Mouse (Mus musculus) adrenal gland, postnatal 36 days (tissue): Measurements from ENCODE around the gene Ccdc106. TPM values are rescaled to one million over a fixed set of nuclear protein-coding genes. Genes with fewer than 3 reads are reported as not detected.

Source experiments
- DNase-seq, 2 experiments: peaks; one replicate each; pipeline ENCODE4 v3.0.0; 2021; ENCODE audit warnings: mixed read lengths in 1 of 2
- total RNA-seq, 2 experiments: library from RNA; stranded (reverse); gene quantifications; 2 replicates each; pipeline ENCODE4 v1.2.3; 2021

Gene Ccdc106
- total RNA-seq, 2 experiments from 2014 or later: 0.96 to 1.4 TPM

DNA sequence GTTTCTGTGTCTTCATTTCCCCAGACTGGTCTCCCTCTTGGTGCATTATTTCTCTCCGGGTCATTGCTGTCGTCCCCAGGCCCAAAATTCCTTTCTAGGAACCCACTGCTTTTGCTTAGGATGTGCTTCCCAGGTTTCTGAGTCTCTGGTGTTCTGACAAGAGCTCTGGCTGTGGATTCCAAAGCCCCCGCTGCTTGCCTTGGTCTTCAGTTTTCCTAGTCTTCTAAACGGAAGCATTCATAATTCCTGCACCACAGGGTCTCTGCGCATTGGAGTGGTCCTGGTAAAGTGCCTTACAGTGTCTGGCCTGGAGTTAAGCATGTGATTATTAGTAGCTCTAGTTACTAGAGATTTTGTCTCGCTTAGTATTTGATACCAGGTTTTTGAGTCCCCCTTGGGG is 60.5 kb downstream of the Ccdc106 start:
- no peak for DNase-seq

DNA sequence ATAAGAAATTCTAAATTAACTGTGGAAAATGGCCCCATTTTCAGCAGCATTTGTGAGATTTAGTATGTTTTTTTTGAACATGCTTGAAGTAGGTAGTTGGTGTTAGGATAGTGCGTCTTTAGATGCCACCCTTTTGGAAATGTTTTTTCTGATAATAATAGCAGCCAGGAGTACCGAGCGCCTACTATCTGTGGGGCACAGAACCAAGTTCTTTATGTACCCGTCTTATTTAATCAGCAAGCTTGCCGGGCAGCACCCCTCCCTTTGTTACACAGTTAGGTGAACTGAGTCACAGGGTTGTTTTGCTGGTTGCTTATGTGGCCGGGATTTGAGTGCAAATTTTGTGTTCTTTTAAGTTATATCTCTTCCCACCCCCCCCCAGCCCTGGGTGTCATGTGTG is 60.9 kb downstream of the Ccdc106 start:
- DNase-seq: no peak

DNA sequence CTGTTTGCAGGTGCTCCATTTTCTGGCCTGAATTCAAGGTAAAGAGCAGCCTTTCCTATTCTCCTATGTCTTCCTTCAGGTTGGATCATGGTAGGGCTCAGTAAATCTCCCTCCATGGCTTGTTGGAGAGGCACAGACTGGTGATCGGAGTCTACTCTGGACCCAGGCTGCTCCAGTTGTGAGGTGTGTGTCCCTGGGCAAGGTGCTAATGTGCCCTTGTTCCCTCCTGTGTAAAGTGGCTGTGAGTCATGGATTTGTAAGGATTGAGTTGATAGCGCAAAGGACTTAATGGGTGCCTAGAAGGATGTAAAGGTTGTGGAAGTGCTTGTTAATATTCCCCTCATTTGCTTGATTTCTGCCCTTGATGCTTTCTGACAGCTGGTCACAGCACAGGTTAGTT is 61.6 kb downstream of the Ccdc106 start:
- no peak for DNase-seq

DNA sequence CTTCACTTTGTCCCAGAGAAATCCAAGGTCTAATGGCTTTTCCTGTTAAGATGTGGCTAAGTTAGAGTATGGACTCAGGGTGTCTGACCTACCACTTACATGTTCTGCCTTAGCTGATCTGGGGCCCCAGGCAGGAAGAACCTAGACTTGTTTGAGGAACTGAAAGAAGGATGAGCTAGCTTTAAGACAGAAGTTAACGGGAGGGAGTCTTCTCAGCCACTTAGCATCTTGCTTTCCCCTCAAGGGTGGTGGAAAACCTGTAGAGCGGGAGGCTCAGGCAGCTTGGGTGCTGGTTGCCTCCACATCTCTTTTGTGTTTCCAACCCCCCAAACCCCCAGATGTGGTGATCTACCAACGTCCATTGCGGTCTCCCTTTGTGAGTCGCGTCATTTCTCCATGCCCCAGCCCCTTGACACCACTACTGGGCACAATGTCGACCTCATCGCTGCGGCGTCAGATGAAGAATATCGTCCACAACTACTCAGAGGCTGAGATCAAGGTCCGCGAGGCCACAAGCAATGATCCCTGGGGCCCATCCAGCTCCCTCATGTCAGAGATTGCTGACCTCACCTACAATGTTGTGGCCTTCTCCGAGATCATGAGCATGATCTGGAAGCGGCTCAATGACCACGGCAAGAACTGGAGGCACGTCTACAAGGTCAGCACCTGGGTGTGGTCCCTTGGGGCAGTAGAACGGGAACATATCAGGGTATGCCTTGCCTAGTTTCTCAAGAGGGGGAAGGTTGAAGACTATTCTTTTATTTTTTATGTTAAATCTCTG is 63.2 kb downstream of the Ccdc106 start:
- no peak for DNase-seq

DNA sequence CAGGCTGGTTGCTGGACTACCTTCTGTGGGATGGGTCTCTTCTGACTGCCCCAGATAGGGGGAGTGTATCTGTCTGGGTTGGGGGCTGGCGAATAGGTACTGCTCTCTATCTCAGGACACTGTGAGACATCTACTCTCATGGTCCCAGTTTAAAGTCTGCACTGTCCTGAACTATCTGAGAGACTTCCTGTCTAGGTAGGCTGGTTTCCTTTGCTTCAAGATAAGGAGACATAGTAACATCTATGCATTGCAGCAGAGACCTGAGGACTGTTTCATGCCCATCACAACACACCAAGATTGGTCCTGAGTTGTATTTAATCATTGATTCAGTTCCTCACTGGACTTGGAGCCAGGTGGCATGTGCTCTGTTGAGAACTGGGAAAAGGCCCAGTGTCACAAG is 65.2 kb downstream of the Ccdc106 start:
- no peak for DNase-seq

DNA sequence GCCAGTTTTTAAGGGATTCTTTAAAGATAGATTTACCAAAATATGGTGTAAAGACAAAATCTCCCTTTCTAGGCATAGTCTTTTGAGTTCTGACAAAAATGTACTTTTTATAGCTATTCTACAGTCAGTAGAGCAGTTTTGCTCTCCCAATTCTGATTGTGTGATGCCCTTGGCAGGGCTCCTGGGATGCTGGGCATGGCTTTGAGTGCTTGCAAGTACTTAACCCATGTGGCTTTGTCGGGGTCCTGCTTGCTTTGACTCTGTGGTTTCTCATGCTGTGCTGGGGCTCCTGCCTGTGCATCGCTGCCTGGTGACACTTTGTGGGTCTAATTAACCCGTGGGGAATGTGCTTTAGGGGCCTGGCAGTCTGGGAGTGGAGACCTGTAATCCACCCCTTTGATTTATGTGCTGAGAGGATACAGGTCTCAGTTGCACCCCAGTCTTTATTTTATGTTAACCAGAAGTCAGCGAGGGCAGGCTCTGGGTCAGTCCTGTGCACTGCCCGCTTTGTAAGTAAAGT is 66.6 kb downstream of the Ccdc106 start:
- no peak for DNase-seq

DNA sequence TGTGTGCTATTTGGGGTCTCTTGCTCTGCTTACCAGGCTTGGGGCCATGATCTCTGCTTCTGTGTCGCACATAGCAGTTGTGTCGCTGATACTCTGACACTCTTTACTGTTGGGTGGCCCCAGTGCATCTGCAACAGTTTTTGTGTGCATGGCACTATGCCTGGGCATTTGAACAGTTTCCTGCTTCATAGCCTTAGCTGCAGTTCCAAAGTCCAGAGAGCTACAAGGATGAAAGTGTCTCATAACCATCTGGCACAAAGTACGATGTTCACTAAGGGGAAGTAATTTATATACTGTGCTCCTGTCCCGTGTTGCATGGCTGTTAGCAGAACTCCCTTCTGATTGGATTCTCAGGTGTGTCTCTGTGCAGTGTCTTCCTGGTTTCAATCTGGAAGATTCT is 67.5 kb downstream of the Ccdc106 start:
- no peak for DNase-seq

DNA sequence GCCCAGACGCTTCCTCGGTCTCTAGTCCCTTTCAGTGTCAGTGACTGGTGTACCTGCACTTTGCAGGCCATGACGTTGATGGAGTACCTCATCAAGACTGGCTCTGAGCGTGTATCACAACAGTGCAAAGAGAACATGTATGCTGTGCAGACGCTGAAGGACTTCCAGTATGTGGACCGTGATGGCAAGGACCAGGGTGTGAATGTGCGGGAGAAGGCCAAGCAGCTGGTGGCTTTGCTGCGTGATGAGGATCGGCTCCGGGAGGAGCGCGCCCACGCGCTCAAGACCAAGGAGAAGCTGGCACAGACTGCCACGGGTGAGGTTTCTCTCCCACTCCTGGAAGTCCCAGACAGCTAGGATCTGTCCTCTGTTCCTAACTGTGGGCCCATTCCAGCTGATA is 69.5 kb downstream of the Ccdc106 start:
- DNase-seq: no peak

DNA sequence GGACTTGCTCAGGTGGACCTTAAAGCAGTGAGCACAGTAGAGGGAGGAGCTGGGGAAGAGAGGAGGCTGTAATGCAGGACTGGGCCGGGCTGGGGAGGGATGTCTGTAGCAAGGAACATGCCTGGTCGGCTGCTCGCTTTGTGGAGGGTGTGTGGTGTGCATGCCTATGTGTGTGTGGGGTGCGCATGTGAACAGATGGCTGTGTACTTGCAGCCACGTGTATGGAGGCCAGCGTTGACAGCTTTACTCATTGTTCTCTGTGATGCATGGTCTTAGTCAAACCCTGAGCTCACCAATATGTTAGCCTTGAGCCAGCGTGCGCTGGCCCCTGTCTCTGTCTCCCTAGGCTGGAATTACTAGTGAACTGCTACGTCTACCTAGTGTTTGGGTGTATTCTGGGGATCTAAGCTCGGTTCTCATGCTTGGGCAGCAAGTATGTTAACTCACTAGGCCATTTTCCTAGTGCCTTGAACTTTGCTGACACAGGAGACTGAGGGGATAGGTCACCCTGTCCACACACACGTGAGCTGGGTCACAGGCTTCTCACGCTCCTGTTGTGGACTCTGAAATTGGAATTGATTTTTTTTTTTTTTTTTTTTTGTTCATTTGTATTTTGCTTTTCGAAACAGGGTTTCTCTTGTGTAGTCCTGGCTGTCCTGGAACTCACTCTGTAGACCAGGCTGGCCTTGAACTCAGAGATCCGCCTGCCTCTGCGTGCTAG is 70.8 kb downstream of the Ccdc106 start:
- DNase-seq: peak in 1 of 2 experiments; percentile 45

DNA sequence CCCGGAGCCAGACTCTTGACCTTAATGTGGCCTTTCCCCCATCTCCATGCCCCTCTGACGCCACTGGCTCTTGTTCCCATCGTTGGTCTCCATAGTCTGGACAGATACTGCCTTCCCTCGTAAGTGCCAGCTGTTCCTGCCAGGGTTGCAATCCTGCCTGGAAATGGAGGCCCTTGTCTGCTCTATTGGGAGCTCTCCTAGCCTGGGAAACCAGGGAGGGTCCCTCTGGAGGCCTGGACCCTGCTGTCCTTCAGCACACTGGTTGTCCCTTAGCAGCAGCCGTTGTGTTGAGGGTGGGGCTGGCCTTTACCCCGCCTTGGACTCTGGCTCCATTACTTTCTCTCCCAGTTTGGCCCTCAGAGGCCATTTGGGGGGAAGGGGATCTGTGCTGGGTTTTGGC is 72.0 kb downstream of the Ccdc106 start:
- no peak for DNase-seq

DNA sequence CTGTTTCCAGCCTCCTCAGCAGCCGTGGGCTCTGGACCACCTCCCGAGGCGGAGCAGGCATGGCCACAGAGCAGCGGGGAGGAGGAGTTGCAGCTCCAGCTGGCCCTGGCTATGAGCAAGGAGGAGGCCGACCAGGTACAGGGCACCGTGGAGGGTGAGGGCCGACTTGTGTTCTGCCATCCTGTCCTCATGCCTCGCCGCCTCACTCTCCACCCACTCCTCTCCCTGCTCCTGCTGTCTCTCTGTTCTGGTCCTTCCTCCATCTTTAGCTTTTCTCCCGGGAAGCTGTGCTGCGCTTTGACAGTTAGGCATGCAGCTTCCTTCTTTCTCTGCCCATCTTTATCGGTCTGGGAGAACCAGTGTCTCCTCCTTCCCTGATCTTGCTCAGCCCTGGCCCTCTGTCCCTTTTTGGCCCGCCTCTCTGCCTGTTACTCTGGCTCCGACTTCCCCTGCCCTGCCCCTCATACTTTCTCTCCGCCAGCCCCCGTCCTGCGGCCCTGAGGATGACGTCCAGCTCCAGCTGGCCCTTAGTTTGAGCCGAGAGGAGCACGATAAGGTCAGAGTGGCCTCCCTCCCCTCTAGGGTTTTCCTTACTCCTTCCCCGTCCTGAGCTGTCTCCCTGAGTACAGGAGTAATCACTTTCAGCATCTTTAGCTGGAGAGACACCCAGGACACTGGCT is 72.6 kb downstream of the Ccdc106 start:
- no peak for DNase-seq

DNA sequence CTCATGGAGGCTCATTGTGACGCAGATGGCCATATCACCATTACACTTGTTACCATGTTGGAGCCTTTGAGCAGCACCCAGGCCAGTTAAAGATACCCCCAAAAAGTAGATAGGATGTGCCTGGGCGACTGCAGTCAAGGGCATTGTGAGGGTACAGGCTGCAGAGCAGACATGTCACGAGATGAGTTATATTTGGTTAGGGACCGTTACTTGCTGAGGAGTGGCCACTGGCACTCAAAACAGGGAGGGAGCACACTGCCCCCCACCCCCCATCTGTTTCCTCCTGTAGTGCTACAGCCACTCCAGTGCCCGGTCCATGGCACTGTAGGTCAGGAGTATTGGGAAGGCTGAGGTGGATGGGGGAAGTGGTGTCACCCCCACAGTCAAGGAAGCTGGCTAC is 78.4 kb downstream of the Ccdc106 start:
- DNase-seq: no peak

DNA sequence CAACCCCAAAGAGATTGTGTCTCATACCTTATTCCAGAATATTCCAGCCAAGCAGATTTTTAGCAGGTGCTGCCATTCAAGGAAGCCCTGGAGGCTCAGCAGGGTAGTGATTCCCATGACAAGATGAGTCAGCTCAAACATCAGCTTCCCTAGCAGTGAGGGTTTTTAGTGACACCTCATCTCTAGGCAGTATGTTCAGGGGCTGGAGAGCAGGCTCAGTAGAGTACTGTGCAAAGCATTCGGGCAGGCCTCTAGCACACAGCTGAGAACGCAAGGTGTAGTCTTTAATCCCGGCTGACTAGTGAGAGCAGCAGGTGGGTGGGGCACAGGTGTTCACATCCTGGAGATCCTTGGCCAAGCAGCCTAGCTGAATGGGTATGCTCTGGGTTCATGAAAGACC is 79.4 kb downstream of the Ccdc106 start:
- DNase-seq: no peak

DNA sequence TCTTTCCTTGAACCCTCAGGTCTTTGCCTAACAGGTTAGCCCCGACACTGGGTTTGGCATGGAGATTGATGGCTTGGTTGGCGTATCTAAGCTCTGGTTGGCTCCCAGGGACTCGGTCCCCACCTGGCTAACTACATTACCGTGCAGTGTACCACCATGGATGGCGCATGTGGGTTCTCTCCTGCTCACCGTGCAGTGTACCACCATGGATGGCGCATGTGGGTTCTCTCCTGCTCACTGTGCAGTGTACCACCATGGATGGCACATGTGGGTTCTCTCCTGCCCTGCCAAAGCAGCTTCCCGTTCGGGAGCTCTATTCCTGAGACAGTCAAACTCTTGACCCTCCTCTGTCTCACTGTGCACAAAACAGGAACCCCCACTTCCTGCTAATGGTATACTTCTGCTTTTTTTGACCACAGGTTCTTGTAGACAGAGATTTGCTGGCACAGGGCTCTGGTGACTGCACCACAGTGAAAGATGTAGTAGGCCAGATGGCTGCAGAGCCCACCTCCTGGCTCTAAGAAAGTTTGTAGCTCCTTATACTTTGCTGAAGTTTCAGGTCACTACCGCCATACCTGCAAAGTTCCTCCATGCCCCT is 80.8 kb downstream of the Ccdc106 start:
- no peak for DNase-seq

DNA sequence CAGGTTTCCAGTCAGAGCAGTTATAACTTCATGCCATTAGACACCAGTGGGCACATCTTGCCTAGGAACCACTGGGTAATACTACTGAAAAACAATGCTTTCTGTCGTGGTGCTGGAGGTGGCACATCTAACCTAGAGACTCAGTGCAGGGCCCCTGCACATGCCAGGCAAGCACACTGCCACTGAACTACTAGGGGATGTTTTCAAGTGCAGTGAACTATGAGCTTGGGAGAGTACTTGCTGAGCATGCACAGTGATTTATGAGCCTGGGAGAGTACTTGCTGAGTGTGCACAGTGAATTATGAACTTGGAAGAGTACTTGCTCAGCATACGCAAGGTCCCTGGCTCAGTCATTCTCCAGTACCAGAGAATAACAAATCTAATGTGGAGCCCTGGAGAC is 82.2 kb downstream of the Ccdc106 start:
- no peak for DNase-seq

DNA sequence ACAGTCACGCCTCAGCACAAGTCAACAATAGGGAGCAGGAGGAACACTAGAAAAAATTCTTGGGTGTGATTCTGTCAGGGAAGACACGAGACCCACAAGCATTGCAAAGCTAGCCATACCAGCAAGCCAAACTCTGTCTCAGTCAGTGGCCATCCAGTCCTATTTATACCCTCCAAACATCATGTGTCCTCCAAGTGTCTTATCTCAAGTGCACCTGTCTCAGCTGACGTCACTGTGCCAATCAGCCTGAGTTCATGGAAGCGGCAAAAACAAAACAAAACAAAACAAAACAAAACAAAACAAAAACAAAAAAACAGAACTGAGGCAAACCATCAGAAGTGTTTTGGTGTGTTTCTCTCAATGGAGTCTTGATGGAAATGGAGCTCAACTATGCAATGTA is 87.9 kb downstream of the Ccdc106 start:
- DNase-seq: no peak

DNA sequence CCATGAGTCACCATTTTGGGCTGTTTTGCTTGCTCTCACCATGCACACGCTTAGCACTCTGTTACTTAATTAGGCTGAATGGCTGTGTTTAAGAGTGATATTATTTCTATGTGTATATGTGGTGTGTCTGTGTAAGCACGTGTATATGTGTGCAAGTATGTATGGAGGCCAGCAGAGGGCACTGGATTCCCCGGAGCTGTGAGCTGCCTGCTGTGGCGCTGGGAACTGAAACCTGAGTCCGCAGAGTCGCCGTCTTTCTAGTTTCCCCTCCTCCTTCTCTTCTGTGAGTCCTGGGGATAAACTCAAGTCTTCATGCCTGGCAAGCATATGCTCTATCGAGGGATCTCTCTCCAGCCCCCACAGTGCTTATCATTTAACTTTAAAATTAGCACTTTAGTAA is 88.9 kb downstream of the Ccdc106 start:
- no peak for DNase-seq

Other genes starting within 250 kb of the Ccdc106 start
- gene Fam71e2, start 249.3 kb upstream of the Ccdc106 start, total RNA-seq: not detected
- gene Il11, start 237.7 kb upstream of the Ccdc106 start, total RNA-seq: under 1 TPM; 0.13 to 0.56 TPM
- not detected for gene Tmem190, start 237.6 kb upstream of the Ccdc106 start, total RNA-seq
- gene Tmem238, start 230.9 kb upstream of the Ccdc106 start, total RNA-seq: 10 to 100 TPM in 1 of 2 experiments, 1 to 10 TPM in 1; 8.2 to 15.0 TPM
- gene Rpl28, start 227.7 kb upstream of the Ccdc106 start, total RNA-seq: 1,000 to 10,000 TPM in 1 of 2 experiments, 100 to 1,000 TPM in 1; 989 to 1,001 TPM
- gene Ube2s, start 208.0 kb upstream of the Ccdc106 start, total RNA-seq: 100 to 1,000 TPM; 123 to 125 TPM
- gene Shisa7, start 175.9 kb upstream of the Ccdc106 start, total RNA-seq: under 1 TPM; 0.86 to 0.93 TPM
- gene Isoc2b, start 150.3 kb upstream of the Ccdc106 start, total RNA-seq: 10 to 100 TPM in 1 of 2 experiments, 1 to 10 TPM in 1; 9.2 to 23.4 TPM
- 10 to 100 TPM; 23.5 to 47.3 TPM for gene Isoc2a, start 143.4 kb upstream of the Ccdc106 start, total RNA-seq
- not detected for gene Gm36210, start 114.0 kb upstream of the Ccdc106 start, total RNA-seq
- gene Zfp628, start 105.3 kb upstream of the Ccdc106 start, total RNA-seq: 10 to 100 TPM; 13.7 to 15.5 TPM
- gene Nat14, start 98.5 kb upstream of the Ccdc106 start, total RNA-seq: 10 to 100 TPM in 1 of 2 experiments, 1 to 10 TPM in 1; 7.1 to 11.5 TPM
- 1 to 10 TPM; 1.7 to 2.7 TPM for gene Ssc5d, start 94.8 kb upstream of the Ccdc106 start, total RNA-seq
- under 1 TPM; 0.36 to 0.89 TPM for gene Sbk2, start 56.1 kb upstream of the Ccdc106 start, total RNA-seq
- gene Sbk3, start 49.4 kb upstream of the Ccdc106 start, total RNA-seq: under 1 TPM; 0.23 to 0.50 TPM
- 10 to 100 TPM; 16.5 to 16.8 TPM for gene Zfp579, start 24.4 kb upstream of the Ccdc106 start, total RNA-seq
- 10 to 100 TPM in 1 of 2 experiments, 1 to 10 TPM in 1; 8.7 to 14.0 TPM for gene Zfp524, start 6.1 kb upstream of the Ccdc106 start, total RNA-seq
- 10 to 100 TPM; 23.5 to 31.5 TPM for gene Fiz1, start 5.9 kb upstream of the Ccdc106 start, total RNA-seq
- gene Gm44973, start 5.1 kb upstream of the Ccdc106 start, total RNA-seq: not detected
- 10 to 100 TPM; 22.1 to 24.1 TPM for gene Zfp865, start 177 bp upstream of the Ccdc106 start, total RNA-seq
- gene 4632433K11Rik, start 13.6 kb downstream of the Ccdc106 start, total RNA-seq: not detected
- gene Zfp784, start 17.9 kb downstream of the Ccdc106 start, total RNA-seq: 1 to 10 TPM; 3.8 to 4.5 TPM
- gene Zfp580, start 31.0 kb downstream of the Ccdc106 start, total RNA-seq: 1 to 10 TPM; 6.4 to 9.3 TPM
- 100 to 1,000 TPM; 143 to 180 TPM for gene U2af2, start 41.6 kb downstream of the Ccdc106 start, total RNA-seq
- gene Epn1, start 59.7 kb downstream of the Ccdc106 start, total RNA-seq: 100 to 1,000 TPM; 146 to 155 TPM
- under 1 TPM in 1 of 2 experiments, not detected in 1; 0.56 TPM for gene Rfpl4, start 96.4 kb downstream of the Ccdc106 start, total RNA-seq
- 1 to 10 TPM; 1.3 to 1.4 TPM for gene Rasl2-9, start 105.4 kb downstream of the Ccdc106 start, total RNA-seq
- not detected for gene Vmn1r55, start 129.1 kb downstream of the Ccdc106 start, total RNA-seq
- not detected for gene Vmn1r56, start 176.2 kb downstream of the Ccdc106 start, total RNA-seq
- not detected for gene Vmn1r57, start 197.9 kb downstream of the Ccdc106 start, total RNA-seq